Mouse (Mus musculus) CH12.LX (cell line): Measurements from ENCODE around the gene Tbc1d25. TPM values are rescaled to one million over a fixed set of nuclear protein-coding genes. Genes with fewer than 3 reads are reported as not detected.

Experiments used
- DNase-seq: peaks from one replicate; pipeline ENCODE4 v3.0.0-alpha.2; 2013; ENCODE audit errors: extremely low read depth
- H3K27ac ChIP-seq: 2 replicates; pipeline ENCODE4 v1.5.1; 2012; ENCODE audit warnings: low read depth, mild to moderate bottlenecking, control low read depth, moderate library complexity; ENCODE audit not compliant: insufficient read depth
- H3K27me3 ChIP-seq: replicated peaks from 2 replicates; pipeline ENCODE3; 2012; ENCODE audit warnings: inconsistent platforms
- H3K36me3 ChIP-seq, 2 experiments: replicated peaks in 1 of 2; 2 replicates each; pipeline versions ENCODE3 to v1.6.1; 2012; ENCODE audit warnings: inconsistent platforms in 1 of 2, low read length in 1 of 2, mild to moderate bottlenecking in 1 of 2, mixed read lengths in 1 of 2, moderate library complexity in 1 of 2; ENCODE audit not compliant: control insufficient read depth in 1 of 2, insufficient read depth in 1 of 2
- H3K4me1 ChIP-seq, 2 experiments: 2 replicates each; pipeline ENCODE4 v1.6.1; 2012; ENCODE audit warnings: inconsistent platforms in 1 of 2, moderate library complexity in 1 of 2; ENCODE audit not compliant: insufficient read depth in 2 of 2, control insufficient read depth in 1 of 2
- H3K4me2 ChIP-seq: 2 replicates; pipeline ENCODE4 v1.6.1; 2012; ENCODE audit warnings: low read depth, mild to moderate bottlenecking, control low read depth; ENCODE audit not compliant: poor library complexity, insufficient read depth, severe bottlenecking
- H3K4me3 ChIP-seq, 3 experiments: fragments of 150-350 bp in 1 of 3; sonication (generic) in 1 of 3; replicated peaks in 1 of 3; 2 replicates each; pipeline versions ENCODE3 to v1.5.1; 2011 to 2012; ENCODE audit warnings: low read depth in 2 of 3, low read length in 2 of 3, mild to moderate bottlenecking in 2 of 3, moderate library complexity in 2 of 3, control low read depth in 1 of 3, improper control_type of control experiment in 1 of 3, inconsistent platforms in 1 of 3, mixed read lengths in 1 of 3; ENCODE audit not compliant: poor library complexity in 1 of 3
- H3K79me2 ChIP-seq: replicated peaks from 2 replicates; pipeline ENCODE4 v1.6.1; 2012; ENCODE audit warnings: mild to moderate bottlenecking, moderate library complexity; ENCODE audit not compliant: control insufficient read depth, poor library complexity, insufficient read depth, severe bottlenecking; ENCODE audit errors: extremely low read depth
- H3K9ac ChIP-seq: 2 replicates; pipeline ENCODE4 v1.6.1; 2012; ENCODE audit warnings: low read depth, mild to moderate bottlenecking, control low read depth, moderate library complexity; ENCODE audit not compliant: insufficient read depth
- H3K9me3 ChIP-seq: replicated peaks from 2 replicates; pipeline ENCODE3; 2012; ENCODE audit warnings: low read length, inconsistent platforms, mixed read lengths
- BHLHE40 ChIP-seq: IDR thresholded peaks from 2 replicates; pipeline ENCODE4 v1.6.1; 2011; ENCODE audit warnings: mild to moderate bottlenecking, low read depth, low read length, improper control_type of control experiment
- CHD1 ChIP-seq: IDR thresholded peaks from 2 replicates; pipeline ENCODE4 v1.6.1; 2012; ENCODE audit warnings: low read depth, low read length, improper control_type of control experiment, inconsistent platforms
- CHD2 ChIP-seq: IDR thresholded peaks from 2 replicates; pipeline ENCODE4 v1.6.1; 2011; ENCODE audit warnings: low read length, improper control_type of control experiment
- CTCF ChIP-seq, 2 experiments: IDR thresholded peaks in 1 of 2; conservative IDR thresholded peaks in 1 of 2; 2 replicates each; pipeline ENCODE4 v1.5.1; 2011 to 2012; ENCODE audit warnings: low read depth in 2 of 2, low read length in 2 of 2, improper control_type of control experiment in 1 of 2, inconsistent platforms in 1 of 2, mild to moderate bottlenecking in 1 of 2, moderate library complexity in 1 of 2
- E2F4 ChIP-seq: IDR thresholded peaks from 2 replicates; pipeline ENCODE4 v1.6.1; 2011; ENCODE audit warnings: low read depth, low read length, improper control_type of control experiment; ENCODE audit not compliant: insufficient replicate concordance
- ELF1 ChIP-seq: IDR thresholded peaks from 2 replicates; pipeline ENCODE4 v1.6.1; 2014; ENCODE audit warnings: low read depth, mild to moderate bottlenecking, inconsistent platforms, low read length, improper control_type of control experiment
- EP300 ChIP-seq: IDR thresholded peaks from 2 replicates; pipeline ENCODE4 v1.6.1; 2011; ENCODE audit warnings: low read length, improper control_type of control experiment
- ETS1 ChIP-seq: conservative IDR thresholded peaks from 2 replicates; pipeline ENCODE4 v1.6.1; 2012; ENCODE audit warnings: low read depth, mild to moderate bottlenecking, inconsistent platforms, low read length, improper control_type of control experiment, moderate library complexity
- GABPA ChIP-seq: IDR thresholded peaks from 2 replicates; pipeline ENCODE4 v1.6.1; 2012; ENCODE audit warnings: low read depth, low read length, improper control_type of control experiment, inconsistent platforms; ENCODE audit not compliant: insufficient replicate concordance
- HCFC1 ChIP-seq: IDR thresholded peaks from 2 replicates; pipeline ENCODE4 v1.6.1; 2012; ENCODE audit warnings: low read depth, mild to moderate bottlenecking, inconsistent platforms, low read length, improper control_type of control experiment
- IRF4 ChIP-seq: IDR thresholded peaks from 2 replicates; pipeline ENCODE4 v1.6.1; 2014; ENCODE audit warnings: low read depth, mild to moderate bottlenecking, inconsistent platforms, low read length, improper control_type of control experiment
- JUN ChIP-seq: IDR thresholded peaks from 2 replicates; pipeline ENCODE4 v1.6.1; 2011; ENCODE audit warnings: low read depth, mild to moderate bottlenecking, low read length, improper control_type of control experiment, moderate library complexity; ENCODE audit not compliant: insufficient read depth
- JUND ChIP-seq: conservative IDR thresholded peaks from 2 replicates; pipeline ENCODE4 v1.6.1; 2011; ENCODE audit warnings: low read depth, low read length, improper control_type of control experiment
- KAT2A ChIP-seq: IDR thresholded peaks from 2 replicates; pipeline ENCODE4 v1.6.1; 2012; ENCODE audit warnings: low read length, improper control_type of control experiment, inconsistent platforms; ENCODE audit not compliant: insufficient replicate concordance
- MAFK ChIP-seq: IDR thresholded peaks from 2 replicates; pipeline ENCODE4 v1.6.1; 2011; ENCODE audit warnings: low read length, improper control_type of control experiment; ENCODE audit not compliant: insufficient replicate concordance
- MAX ChIP-seq: IDR thresholded peaks from 2 replicates; pipeline ENCODE4 v1.6.1; 2011; ENCODE audit warnings: low read length, improper control_type of control experiment
- MAZ ChIP-seq: IDR thresholded peaks from 2 replicates; pipeline ENCODE4 v1.6.1; 2012; ENCODE audit warnings: low read depth, mild to moderate bottlenecking, inconsistent platforms, low read length, improper control_type of control experiment, moderate library complexity
- MEF2A ChIP-seq: IDR thresholded peaks from 2 replicates; pipeline ENCODE4 v1.6.1; 2014; ENCODE audit warnings: low read depth, mild to moderate bottlenecking, inconsistent platforms, low read length, improper control_type of control experiment, borderline replicate concordance
- MXI1 ChIP-seq: IDR thresholded peaks from 2 replicates; pipeline ENCODE4 v1.6.1; 2011; ENCODE audit warnings: mild to moderate bottlenecking, low read depth, low read length, improper control_type of control experiment
- MYC ChIP-seq: IDR thresholded peaks from 2 replicates; pipeline ENCODE4 v1.6.1; 2011; ENCODE audit warnings: low read depth, mild to moderate bottlenecking, improper control_type of control experiment, low read length
- NELFE ChIP-seq: IDR thresholded peaks from 2 replicates; pipeline ENCODE4 v1.6.1; 2011; ENCODE audit warnings: low read depth, low read length, improper control_type of control experiment
- NRF1 ChIP-seq: IDR thresholded peaks from 2 replicates; pipeline ENCODE4 v1.6.1; 2014; ENCODE audit warnings: low read depth, mild to moderate bottlenecking, inconsistent platforms, low read length, improper control_type of control experiment, moderate library complexity
- PAX5 ChIP-seq: IDR thresholded peaks from 2 replicates; pipeline ENCODE4 v1.6.1; 2012; ENCODE audit warnings: low read length, inconsistent platforms, mixed read lengths
- POLR2A ChIP-seq: IDR thresholded peaks from 2 replicates; pipeline ENCODE4 v1.6.1; 2011; ENCODE audit warnings: low read depth, mild to moderate bottlenecking, improper control_type of control experiment, low read length
- POLR2AphosphoS2 ChIP-seq: IDR thresholded peaks from 2 replicates; pipeline ENCODE4 v1.6.1; 2011; ENCODE audit warnings: low read depth, low read length, improper control_type of control experiment
- RAD21 ChIP-seq: IDR thresholded peaks from 2 replicates; pipeline ENCODE4 v1.6.1; 2011; ENCODE audit warnings: low read depth, mild to moderate bottlenecking, low read length, improper control_type of control experiment, moderate library complexity
- RCOR1 ChIP-seq: conservative IDR thresholded peaks from 2 replicates; pipeline ENCODE4 v1.6.1; 2012; ENCODE audit warnings: low read depth, mild to moderate bottlenecking, inconsistent platforms, low read length, improper control_type of control experiment
- SIN3A ChIP-seq: IDR thresholded peaks from 2 replicates; pipeline ENCODE4 v1.6.1; 2012; ENCODE audit warnings: low read length, improper control_type of control experiment, inconsistent platforms
- SMC3 ChIP-seq: IDR thresholded peaks from 2 replicates; pipeline ENCODE4 v1.6.1; 2011; ENCODE audit warnings: low read depth, low read length, improper control_type of control experiment
- TBP ChIP-seq: conservative IDR thresholded peaks from 2 replicates; pipeline ENCODE4 v1.6.1; 2011; ENCODE audit warnings: low read depth, low read length, improper control_type of control experiment
- TCF12 ChIP-seq: IDR thresholded peaks from 2 replicates; pipeline ENCODE4 v1.6.1; 2014; ENCODE audit warnings: low read depth, mild to moderate bottlenecking, inconsistent platforms, low read length, improper control_type of control experiment
- UBTF ChIP-seq: IDR thresholded peaks from 2 replicates; pipeline ENCODE4 v1.6.1; 2012; ENCODE audit warnings: low read depth, mild to moderate bottlenecking, inconsistent platforms, low read length, improper control_type of control experiment, moderate library complexity
- USF1 ChIP-seq: IDR thresholded peaks from 2 replicates; pipeline ENCODE4 v1.6.1; 2014; ENCODE audit warnings: low read depth, mild to moderate bottlenecking, inconsistent platforms, low read length, improper control_type of control experiment
- USF2 ChIP-seq: conservative IDR thresholded peaks from 2 replicates; pipeline ENCODE4 v1.6.1; 2011; ENCODE audit warnings: low read depth, low read length, improper control_type of control experiment
- ZC3H11A ChIP-seq: IDR thresholded peaks from 2 replicates; pipeline ENCODE4 v1.6.1; 2012; ENCODE audit warnings: low read depth, mild to moderate bottlenecking, inconsistent platforms, low read length, improper control_type of control experiment
- ZKSCAN1 ChIP-seq: IDR thresholded peaks from 2 replicates; pipeline ENCODE4 v1.6.1; 2012; ENCODE audit warnings: low read depth, inconsistent platforms, low read length, improper control_type of control experiment, borderline replicate concordance
- ZMIZ1 ChIP-seq: IDR thresholded peaks from 2 replicates; pipeline ENCODE4 v1.6.1; 2012; ENCODE audit warnings: low read depth, mild to moderate bottlenecking, inconsistent platforms, low read length, improper control_type of control experiment
- ZNF384 ChIP-seq: IDR thresholded peaks from 2 replicates; pipeline ENCODE4 v1.6.1; 2012; ENCODE audit warnings: low read depth, low read length, improper control_type of control experiment, inconsistent platforms
- dilution Hi-C: fragments of 300-500 bp; cut with MboI; formaldehyde crosslinking; loops from 2 replicates; pipeline ENCODE4 v1.14.3; 2020; ENCODE audit warnings: low sequenced_read_pairs; ENCODE audit not compliant: extremely low pct_unique_long_range_greater_than_20kb, extremely low pct_ligation_motif_present
- in situ Hi-C: fragments of 300-500 bp; cut with MboI; formaldehyde crosslinking; loops from 3 replicates; pipeline ENCODE4 v1.14.3; 2019; ENCODE audit warnings: low sequenced_read_pairs, low pct_ligation_motif_present, low pct_unique_long_range_greater_than_20kb, mixed read lengths
- polyA plus RNA-seq: library from polyadenylated mRNA; unstranded; fragments of >175 nt; gene quantifications from 2 replicates; pipeline ENCODE4 v1.2.1, GENCODE M21; 2012; ENCODE audit warnings: low read depth; ENCODE audit not compliant: insufficient read length
- total RNA-seq, 2 experiments: library from RNA; depleted of rRNA; stranded (reverse); fragments of 300-350 nt in 1 of 2; fragments of >200 nt in 1 of 2; gene quantifications; 2 replicates each; pipeline ENCODE4 v1.2.3; 2012 to 2014

Gene Tbc1d25
- total RNA-seq (2012; rRNA removed): 6.0 and 6.3 TPM in 2 replicates
- 2.3 and 2.4 TPM in 2 replicates for total RNA-seq (2014; rRNA removed)
- polyA plus RNA-seq: 10.2 and 10.4 TPM in 2 replicates

- Histone ChIP-seq H3K9me3 (no peaks in the 10 kb centered on the region), H3K27me3 (no peaks in the 10 kb centered on the region), H3K36me3 (peaks cover 10 to 25% of the 10 kb centered on the region in 2 experiments), H3K4me1 (peaks cover 0 to 7% of the 10 kb centered on the region in 2 experiments; a peak in 1 of 4 replicates), H3K4me2 (peak within 1 kb of the TSS; percentile 67), H3K79me2 (no peaks in the 10 kb centered on the region), H3K9ac (peak within 1 kb of the TSS; percentile 51), H3K4me3 (peak within 1 kb of the TSS; percentile 62 to 91 (median 63)), H3K27ac (peak within 1 kb of the TSS; percentile 55)
- DNase-seq: peak; percentile 90
- dilution Hi-C loops: no loop called here
- no peak for TF ChIP-seq IRF4
- TF ChIP-seq ETS1: no peak; the same call in 1 of the 2 replicates
- TF ChIP-seq POLR2A: peak; percentile 63
- no peak for TF ChIP-seq USF1
- no peak for TF ChIP-seq KAT2A
- TF ChIP-seq MAFK: no peak
- peak; percentile 57 for TF ChIP-seq JUN
- TF ChIP-seq MEF2A: no peak; the same call in 1 of the 2 replicates
- TF ChIP-seq TCF12: peak; percentile 48; the same call in 1 of the 2 replicates
- no peak for TF ChIP-seq SMC3
- peak; percentile 82 for TF ChIP-seq SIN3A
- TF ChIP-seq NELFE: peak; percentile 46
- no peak for TF ChIP-seq PAX5
- no peak for TF ChIP-seq USF2
- TF ChIP-seq JUND: peak; percentile 69
- no peak for TF ChIP-seq TBP
- no peak for TF ChIP-seq E2F4
- TF ChIP-seq CHD2: no peak
- peak; percentile 57 for TF ChIP-seq HCFC1
- TF ChIP-seq POLR2AphosphoS2: no peak
- TF ChIP-seq EP300: no peak
- TF ChIP-seq RCOR1: no peak
- peak; percentile 85 for TF ChIP-seq BHLHE40
- TF ChIP-seq ZC3H11A: no peak
- no peak for TF ChIP-seq ZKSCAN1
- TF ChIP-seq RAD21: no peak
- no peak for TF ChIP-seq ZMIZ1
- peak; percentile 95 for TF ChIP-seq MYC
- no peak for TF ChIP-seq MAZ
- peak; percentile 83 for TF ChIP-seq ELF1
- TF ChIP-seq GABPA: no peak
- TF ChIP-seq ZNF384: no peak
- peak; percentile 94 for TF ChIP-seq MXI1
- no peak for TF ChIP-seq UBTF
- TF ChIP-seq CHD1: no peak
- peak; percentile 95 for TF ChIP-seq NRF1
- TF ChIP-seq MAX: peak; percentile 88
- no peak for TF ChIP-seq CTCF (conservative IDR thresholded peaks at IDR 0.05 in 1 of 2, IDR thresholded peaks at IDR 0.05 in 1 of 2; ENCODE audit: low read depth in 2 of 2, low read length in 2 of 2)
- in situ Hi-C loops: no loop called here
These were observed at the start of gene Tbc1d25 for GRCm38 (mm10) chrX:8175504-8176385. TSS of gene Tbc1d25 (minus strand) at chrX:8176181.
